Mouse (Mus musculus) cerebellum, adult 2 months (tissue): Measurements from ENCODE around the gene Map3k1.

Experiments used
- CTCF ChIP-seq: fragments of 200-500 bp; IDR thresholded peaks from 2 replicates; pipeline ENCODE4 v1.5.1; 2011; ENCODE audit warnings: low read depth, mild to moderate bottlenecking, control low read depth, low read length, moderate library complexity, borderline replicate concordance; ENCODE audit not compliant: insufficient read depth
- POLR2A ChIP-seq: fragments of 200-500 bp; IDR thresholded peaks from 2 replicates; pipeline ENCODE4 v1.6.1; 2011; ENCODE audit warnings: low read length, control low read depth, borderline replicate concordance; ENCODE audit not compliant: insufficient read depth

DNA sequence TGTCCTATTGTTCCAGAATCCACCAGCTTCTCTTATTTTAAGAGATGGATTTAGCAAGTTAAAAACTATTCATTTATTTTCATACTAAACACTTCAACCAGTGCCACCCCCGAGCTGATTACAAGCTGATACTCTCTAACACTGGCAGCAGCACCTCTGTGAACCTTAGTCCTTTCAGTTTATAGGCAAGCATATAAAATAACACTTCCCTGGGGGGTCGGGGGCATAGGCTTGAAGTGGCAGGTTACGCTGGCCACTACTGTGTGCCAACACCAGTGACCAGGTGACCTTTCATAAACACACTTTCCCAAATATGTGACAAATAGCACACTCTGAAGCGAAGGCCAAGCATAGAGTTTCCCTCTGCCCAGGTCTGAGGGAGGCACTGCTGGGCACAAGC, 6.7 kb upstream of the Map3k1 start:
- TF ChIP-seq CTCF = no peak
- no peak for TF ChIP-seq POLR2A
